Mouse (Mus musculus) CH12.LX (cell line): Measurements from ENCODE around the gene Tmem170. TPM values are rescaled to one million over a fixed set of nuclear protein-coding genes. Genes with fewer than 3 reads are reported as not detected.

Experiments
- DNase-seq: peaks from one replicate; pipeline ENCODE4 v3.0.0-alpha.2; 2013; ENCODE audit errors: extremely low read depth
- H3K27ac ChIP-seq: 2 replicates; pipeline ENCODE4 v1.5.1; 2012; ENCODE audit warnings: low read depth, mild to moderate bottlenecking, control low read depth, moderate library complexity; ENCODE audit not compliant: insufficient read depth
- H3K27me3 ChIP-seq: replicated peaks from 2 replicates; pipeline ENCODE3; 2012; ENCODE audit warnings: inconsistent platforms
- H3K36me3 ChIP-seq, 2 experiments: replicated peaks in 1 of 2; 2 replicates each; pipeline versions ENCODE3 to v1.6.1; 2012; ENCODE audit warnings: inconsistent platforms in 1 of 2, low read length in 1 of 2, mild to moderate bottlenecking in 1 of 2, mixed read lengths in 1 of 2, moderate library complexity in 1 of 2; ENCODE audit not compliant: control insufficient read depth in 1 of 2, insufficient read depth in 1 of 2
- H3K4me1 ChIP-seq, 2 experiments: 2 replicates each; pipeline ENCODE4 v1.6.1; 2012; ENCODE audit warnings: inconsistent platforms in 1 of 2, moderate library complexity in 1 of 2; ENCODE audit not compliant: insufficient read depth in 2 of 2, control insufficient read depth in 1 of 2
- H3K4me2 ChIP-seq: 2 replicates; pipeline ENCODE4 v1.6.1; 2012; ENCODE audit warnings: low read depth, mild to moderate bottlenecking, control low read depth; ENCODE audit not compliant: poor library complexity, insufficient read depth, severe bottlenecking
- H3K4me3 ChIP-seq, 3 experiments: fragments of 150-350 bp in 1 of 3; sonication (generic) in 1 of 3; replicated peaks in 1 of 3; 2 replicates each; pipeline versions ENCODE3 to v1.5.1; 2011 to 2012; ENCODE audit warnings: low read depth in 2 of 3, low read length in 2 of 3, mild to moderate bottlenecking in 2 of 3, moderate library complexity in 2 of 3, control low read depth in 1 of 3, improper control_type of control experiment in 1 of 3, inconsistent platforms in 1 of 3, mixed read lengths in 1 of 3; ENCODE audit not compliant: poor library complexity in 1 of 3
- H3K79me2 ChIP-seq: replicated peaks from 2 replicates; pipeline ENCODE4 v1.6.1; 2012; ENCODE audit warnings: mild to moderate bottlenecking, moderate library complexity; ENCODE audit not compliant: control insufficient read depth, poor library complexity, insufficient read depth, severe bottlenecking; ENCODE audit errors: extremely low read depth
- H3K9ac ChIP-seq: 2 replicates; pipeline ENCODE4 v1.6.1; 2012; ENCODE audit warnings: low read depth, mild to moderate bottlenecking, control low read depth, moderate library complexity; ENCODE audit not compliant: insufficient read depth
- H3K9me3 ChIP-seq: replicated peaks from 2 replicates; pipeline ENCODE3; 2012; ENCODE audit warnings: low read length, inconsistent platforms, mixed read lengths
- CHD1 ChIP-seq: IDR thresholded peaks from 2 replicates; pipeline ENCODE4 v1.6.1; 2012; ENCODE audit warnings: low read depth, low read length, improper control_type of control experiment, inconsistent platforms
- E2F4 ChIP-seq: IDR thresholded peaks from 2 replicates; pipeline ENCODE4 v1.6.1; 2011; ENCODE audit warnings: low read depth, low read length, improper control_type of control experiment; ENCODE audit not compliant: insufficient replicate concordance
- ELF1 ChIP-seq: IDR thresholded peaks from 2 replicates; pipeline ENCODE4 v1.6.1; 2014; ENCODE audit warnings: low read depth, mild to moderate bottlenecking, inconsistent platforms, low read length, improper control_type of control experiment
- EP300 ChIP-seq: IDR thresholded peaks from 2 replicates; pipeline ENCODE4 v1.6.1; 2011; ENCODE audit warnings: low read length, improper control_type of control experiment
- ETS1 ChIP-seq: conservative IDR thresholded peaks from 2 replicates; pipeline ENCODE4 v1.6.1; 2012; ENCODE audit warnings: low read depth, mild to moderate bottlenecking, inconsistent platforms, low read length, improper control_type of control experiment, moderate library complexity
- GABPA ChIP-seq: IDR thresholded peaks from 2 replicates; pipeline ENCODE4 v1.6.1; 2012; ENCODE audit warnings: low read depth, low read length, improper control_type of control experiment, inconsistent platforms; ENCODE audit not compliant: insufficient replicate concordance
- HCFC1 ChIP-seq: IDR thresholded peaks from 2 replicates; pipeline ENCODE4 v1.6.1; 2012; ENCODE audit warnings: low read depth, mild to moderate bottlenecking, inconsistent platforms, low read length, improper control_type of control experiment
- IRF4 ChIP-seq: IDR thresholded peaks from 2 replicates; pipeline ENCODE4 v1.6.1; 2014; ENCODE audit warnings: low read depth, mild to moderate bottlenecking, inconsistent platforms, low read length, improper control_type of control experiment
- JUN ChIP-seq: IDR thresholded peaks from 2 replicates; pipeline ENCODE4 v1.6.1; 2011; ENCODE audit warnings: low read depth, mild to moderate bottlenecking, low read length, improper control_type of control experiment, moderate library complexity; ENCODE audit not compliant: insufficient read depth
- JUND ChIP-seq: conservative IDR thresholded peaks from 2 replicates; pipeline ENCODE4 v1.6.1; 2011; ENCODE audit warnings: low read depth, low read length, improper control_type of control experiment
- MAX ChIP-seq: IDR thresholded peaks from 2 replicates; pipeline ENCODE4 v1.6.1; 2011; ENCODE audit warnings: low read length, improper control_type of control experiment
- MXI1 ChIP-seq: IDR thresholded peaks from 2 replicates; pipeline ENCODE4 v1.6.1; 2011; ENCODE audit warnings: mild to moderate bottlenecking, low read depth, low read length, improper control_type of control experiment
- NRF1 ChIP-seq: IDR thresholded peaks from 2 replicates; pipeline ENCODE4 v1.6.1; 2014; ENCODE audit warnings: low read depth, mild to moderate bottlenecking, inconsistent platforms, low read length, improper control_type of control experiment, moderate library complexity
- POLR2A ChIP-seq: IDR thresholded peaks from 2 replicates; pipeline ENCODE4 v1.6.1; 2011; ENCODE audit warnings: low read depth, mild to moderate bottlenecking, improper control_type of control experiment, low read length
- POLR2AphosphoS2 ChIP-seq: IDR thresholded peaks from 2 replicates; pipeline ENCODE4 v1.6.1; 2011; ENCODE audit warnings: low read depth, low read length, improper control_type of control experiment
- SIN3A ChIP-seq: IDR thresholded peaks from 2 replicates; pipeline ENCODE4 v1.6.1; 2012; ENCODE audit warnings: low read length, improper control_type of control experiment, inconsistent platforms
- SMC3 ChIP-seq: IDR thresholded peaks from 2 replicates; pipeline ENCODE4 v1.6.1; 2011; ENCODE audit warnings: low read depth, low read length, improper control_type of control experiment
- UBTF ChIP-seq: IDR thresholded peaks from 2 replicates; pipeline ENCODE4 v1.6.1; 2012; ENCODE audit warnings: low read depth, mild to moderate bottlenecking, inconsistent platforms, low read length, improper control_type of control experiment, moderate library complexity
- dilution Hi-C: fragments of 300-500 bp; cut with MboI; formaldehyde crosslinking; loops from 2 replicates; pipeline ENCODE4 v1.14.3; 2020; ENCODE audit warnings: low sequenced_read_pairs; ENCODE audit not compliant: extremely low pct_unique_long_range_greater_than_20kb, extremely low pct_ligation_motif_present
- in situ Hi-C: fragments of 300-500 bp; cut with MboI; formaldehyde crosslinking; loops from 3 replicates; pipeline ENCODE4 v1.14.3; 2019; ENCODE audit warnings: low sequenced_read_pairs, low pct_ligation_motif_present, low pct_unique_long_range_greater_than_20kb, mixed read lengths
- polyA plus RNA-seq: library from polyadenylated mRNA; unstranded; fragments of >175 nt; gene quantifications from 2 replicates; pipeline ENCODE4 v1.2.1, GENCODE M21; 2012; ENCODE audit warnings: low read depth; ENCODE audit not compliant: insufficient read length
- total RNA-seq, 2 experiments: library from RNA; depleted of rRNA; stranded (reverse); fragments of 300-350 nt in 1 of 2; fragments of >200 nt in 1 of 2; gene quantifications; 2 replicates each; pipeline ENCODE4 v1.2.3; 2012 to 2014

The Tmem170 gene
- total and polyA plus RNA-seq, 3 experiments, result 1.6 to 2.5 (median 2.4) TPM

DNA sequence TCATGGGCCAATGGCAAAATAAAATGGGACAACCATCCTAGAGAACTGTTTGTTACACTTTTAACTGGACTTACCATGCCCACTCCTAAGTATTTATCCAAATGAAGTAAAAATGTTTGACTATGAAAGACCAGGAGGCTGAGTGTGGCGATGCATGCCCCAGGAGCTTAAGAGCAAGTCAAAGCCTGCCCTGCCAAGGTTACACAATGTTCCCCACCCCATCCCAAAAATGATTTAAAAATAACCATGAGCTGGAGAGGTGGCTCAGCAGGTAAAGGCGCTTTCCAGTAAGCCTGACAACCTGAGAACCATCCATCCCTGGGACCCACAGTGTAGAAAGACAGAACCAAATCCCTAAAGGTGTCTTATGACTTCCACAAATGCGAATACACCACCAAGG, 58.0 kb downstream of the Tmem170 start:
- Histone ChIP-seq H3K9ac (no peak overlapping the region), H3K27me3 (no peaks in the 10 kb centered on the region), H3K27ac (no peak overlapping the region), H3K9me3 (peaks cover 3% of the 10 kb centered on the region), H3K4me2 (no peak overlapping the region)
- dilution Hi-C loops, result no loop called here
- DNase-seq, result no peak
- TF ChIP-seq MAX, result no peak
- TF ChIP-seq EP300, result no peak
- TF ChIP-seq, all 38 proteins: peak for 0
- H3K4me1 ChIP-seq, result peaks cover 15 to 16% of the 10 kb centered on the region in 2 experiments
- in situ Hi-C loops, result no loop called here
- H3K36me3 ChIP-seq, result peaks cover 25 to 71% of the 10 kb centered on the region in 2 experiments
- H3K79me2 ChIP-seq, result no peaks in the 10 kb centered on the region
- no peak overlapping the region for H3K4me3 ChIP-seq

DNA sequence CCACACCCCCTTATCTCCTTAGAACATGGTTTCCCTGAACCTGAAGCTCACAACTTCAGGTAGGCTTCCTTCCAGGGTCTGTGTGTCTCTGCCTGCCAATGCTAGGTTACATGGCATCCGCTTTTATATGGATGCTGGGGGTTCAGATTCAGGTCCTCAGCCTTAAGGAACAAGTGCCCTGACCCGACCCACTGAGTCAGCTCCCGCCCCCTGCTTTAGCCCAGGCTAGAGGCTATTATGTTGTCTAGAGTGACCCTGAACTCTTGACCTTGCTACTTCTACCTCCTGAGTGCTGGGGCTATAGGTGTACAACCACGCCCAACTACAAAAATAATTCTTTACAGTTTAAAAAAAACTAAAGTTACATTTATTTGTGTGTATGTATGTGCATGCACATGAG, 61.5 kb downstream of the Tmem170 start:
- Histone ChIP-seq H3K9me3 (peaks cover 3% of the 10 kb centered on the region), H3K9ac (no peak overlapping the region), H3K79me2 (no peaks in the 10 kb centered on the region), H3K27me3 (no peaks in the 10 kb centered on the region), H3K4me2 (no peak overlapping the region), H3K4me1 (0 out of 4 replicates have a peak, but pooled peaks cover 0 to 4% of the 10 kb centered on the region in 2 experiments), H3K27ac (no peak overlapping the region), H3K4me3 (no peak overlapping the region), H3K36me3 (peaks cover 25 to 82% of the 10 kb centered on the region in 2 experiments)
- no peak for DNase-seq
- no peak for TF ChIP-seq GABPA
- no peak for TF ChIP-seq ELF1
- TF ChIP-seq POLR2A, result no peak
- no peak for TF ChIP-seq MXI1
- TF ChIP-seq UBTF, result no peak
- no peak for TF ChIP-seq NRF1
- no peak for TF ChIP-seq CHD1
- TF ChIP-seq SMC3, result no peak
- TF ChIP-seq SIN3A, result no peak
- TF ChIP-seq EP300, result no peak
- no peak for TF ChIP-seq ETS1
- no peak for TF ChIP-seq POLR2AphosphoS2
- TF ChIP-seq IRF4, result no peak
- TF ChIP-seq JUN, result no peak
- no peak for TF ChIP-seq E2F4
- no peak for TF ChIP-seq HCFC1
- TF ChIP-seq JUND, result no peak
- in situ Hi-C loops, result no loop called here
- dilution Hi-C loops, result no loop called here
